Mouse (Mus musculus) lung, adult 2 months (tissue): Measurements from ENCODE around the gene Naa80. TPM values are rescaled to one million over a fixed set of nuclear protein-coding genes. Genes with fewer than 3 reads are reported as not detected.
"Not testable (repeated sequence)": the region's sequence is repeated elsewhere in the genome, so short reads cannot be mapped to it uniquely, and the experiment has no call there.

Experiments used
- DNase-seq: peaks from one replicate; pipeline ENCODE4 v3.0.0; 2022
- H3K4me1 ChIP-seq: fragments of 200-500 bp; 2 replicates; pipeline ENCODE4 v1.6.1; 2011; ENCODE audit warnings: low read length; ENCODE audit not compliant: control insufficient read depth, insufficient read depth
- H3K4me3 ChIP-seq: fragments of 200-500 bp; replicated peaks from 2 replicates; pipeline ENCODE3; 2011; ENCODE audit warnings: low read depth, mild to moderate bottlenecking, control low read depth, low read length; ENCODE audit errors: extremely low read depth
- CTCF ChIP-seq: fragments of 200-500 bp; IDR thresholded peaks from 2 replicates; pipeline ENCODE4 v1.5.1; 2011; ENCODE audit warnings: mild to moderate bottlenecking, low read length, control low read depth; ENCODE audit not compliant: insufficient read depth
- POLR2A ChIP-seq: fragments of 200-500 bp; IDR thresholded peaks from 2 replicates; pipeline ENCODE4 v1.6.1; 2011; ENCODE audit warnings: low read depth, mild to moderate bottlenecking, control low read depth, low read length, borderline replicate concordance; ENCODE audit errors: extremely low read depth
- WGBS: fragments of 180-500 bp; shearing (Covaris S2); methylation state at CpG from one replicate; pipeline ENCODE4 v1.1.7; 2018; 5-methylcytosine and 5-hydroxymethylcytosine counted together
- polyA plus RNA-seq: library from polyadenylated mRNA; depleted of rRNA; stranded (reverse); fragments of >200 nt; gene quantifications from 2 replicates; pipeline ENCODE4 v1.2.3, GENCODE M21; 2012

Naa80 gene
- polyA plus RNA-seq, 1 experiment: 87.8 TPM

DNA sequence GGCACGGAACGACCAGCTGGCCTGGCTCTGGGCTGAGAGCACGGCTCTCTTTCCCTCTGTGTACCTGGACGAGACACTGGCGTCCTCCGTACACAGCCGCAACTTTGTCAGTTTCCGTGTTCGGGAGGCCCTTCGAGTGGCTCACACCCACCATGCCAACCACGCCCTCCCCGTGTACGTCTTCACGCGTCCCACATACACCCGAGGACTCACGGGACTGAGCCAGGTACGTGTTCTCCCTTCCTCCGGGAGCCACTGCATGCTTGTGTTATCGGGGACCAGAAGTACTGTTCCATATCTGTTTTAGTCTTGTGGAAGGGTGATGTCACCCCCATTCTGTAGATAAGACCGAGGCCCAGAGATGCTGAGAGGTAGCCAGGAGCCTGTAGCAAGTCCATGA lies 7.8 kb upstream of the Naa80 start:
- Histone ChIP-seq H3K4me1 (peaks cover 14% of the 10 kb centered on the region), H3K4me3 (peak overlapping the region; percentile 91)
- WGBS: 54% methylated on average over 21 of the region's 21 CpGs
- no peak for DNase-seq
- TF ChIP-seq CTCF: no peak
- TF ChIP-seq POLR2A: peak; percentile 47; the same call in 1 of the 2 replicates

DNA sequence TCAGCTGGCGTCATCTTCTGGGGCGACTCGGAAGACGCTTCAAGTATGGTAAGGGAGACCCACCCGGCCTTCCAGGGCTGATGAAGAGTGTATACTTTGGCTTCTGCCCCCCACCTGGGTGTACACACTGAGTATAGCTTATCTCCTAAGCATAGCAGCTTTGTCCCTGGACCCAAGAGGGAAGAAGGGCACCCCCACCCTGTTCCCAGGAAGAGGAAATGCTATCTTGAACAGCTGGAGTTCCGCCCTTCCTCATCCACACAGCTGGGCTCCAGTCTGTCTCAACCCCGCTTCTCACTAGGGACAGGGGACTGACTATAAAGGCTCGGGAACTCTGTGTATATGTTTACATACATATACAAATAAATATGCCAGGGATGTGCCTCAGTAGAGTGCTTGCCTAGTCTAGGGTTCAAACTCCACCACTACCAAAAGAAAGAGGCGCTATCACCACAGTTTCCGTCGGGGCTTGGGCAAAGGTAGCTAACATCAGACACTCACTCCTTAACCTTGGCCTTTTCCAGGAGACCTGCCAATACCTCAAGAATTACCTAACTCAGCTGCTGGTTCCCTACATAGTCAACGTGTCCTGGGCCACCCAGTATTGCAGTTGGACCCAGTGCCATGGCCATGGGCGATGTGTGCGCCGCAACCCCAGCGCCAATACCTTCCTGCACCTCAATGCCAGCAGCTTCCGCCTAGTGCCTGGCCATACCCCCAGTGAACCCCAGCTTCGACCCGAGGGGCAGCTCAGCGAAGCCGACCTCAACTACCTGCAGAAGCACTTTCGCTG lies 7.0 kb upstream of the Naa80 start:
- H3K4me1 ChIP-seq: peaks cover 18% of the 10 kb centered on the region
- no peak for TF ChIP-seq CTCF
- no peak; the same call in 1 of the 2 replicates for TF ChIP-seq POLR2A
- no peak for DNase-seq
- H3K4me3 ChIP-seq: peak overlapping the region; percentile 91
- WGBS: 74% methylated on average over 22 of the region's 22 CpGs

- no peak for DNase-seq
- no peak for TF ChIP-seq CTCF
- no peak for TF ChIP-seq POLR2A
- H3K4me3 ChIP-seq: no peak overlapping the region
- peaks cover 18% of the 10 kb centered on the region for H3K4me1 ChIP-seq
- 93% methylated on average over 2 of the region's 2 CpGs for WGBS
Observed at GRCm38 (mm10) chr9:107572327-107572662, 6.4 kb upstream of the Naa80 start.

DNA sequence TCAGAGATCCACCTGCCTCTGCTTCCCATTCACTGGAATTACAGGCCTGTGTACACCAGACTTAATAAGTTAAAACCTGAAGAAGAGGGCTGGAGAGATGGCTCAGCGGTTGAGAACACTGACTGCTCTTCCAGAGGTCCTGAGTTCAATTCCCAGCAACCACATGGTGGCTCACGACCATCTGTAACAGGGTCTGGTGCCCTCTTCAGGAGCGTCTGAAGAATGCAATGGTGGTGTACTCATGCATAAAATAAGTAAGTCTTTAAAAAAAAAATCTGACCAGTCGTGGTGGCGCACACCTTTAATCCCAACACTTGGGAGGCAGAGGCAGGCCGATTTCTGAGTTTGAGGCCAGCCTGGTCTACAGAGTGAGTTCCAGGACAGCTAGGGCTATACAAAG lies 4.9 kb upstream of the Naa80 start:
- H3K4me3 ChIP-seq, DNase-seq: not testable (repeated sequence)
- 90% methylated on average over 6 of the region's 6 CpGs for WGBS
- H3K4me1 ChIP-seq: peaks cover 24% of the 10 kb centered on the region

GRCm38 (mm10) chr9:107575579-107576356 lies 2.9 kb upstream of the Naa80 start:
- peaks cover 17% of the 10 kb centered on the region for H3K4me1 ChIP-seq
- 64% methylated on average over 14 of the region's 14 CpGs for WGBS
- H3K4me3 ChIP-seq: no peak overlapping the region
- no peak for DNase-seq
- TF ChIP-seq POLR2A (no peak), CTCF (no peak)

DNA sequence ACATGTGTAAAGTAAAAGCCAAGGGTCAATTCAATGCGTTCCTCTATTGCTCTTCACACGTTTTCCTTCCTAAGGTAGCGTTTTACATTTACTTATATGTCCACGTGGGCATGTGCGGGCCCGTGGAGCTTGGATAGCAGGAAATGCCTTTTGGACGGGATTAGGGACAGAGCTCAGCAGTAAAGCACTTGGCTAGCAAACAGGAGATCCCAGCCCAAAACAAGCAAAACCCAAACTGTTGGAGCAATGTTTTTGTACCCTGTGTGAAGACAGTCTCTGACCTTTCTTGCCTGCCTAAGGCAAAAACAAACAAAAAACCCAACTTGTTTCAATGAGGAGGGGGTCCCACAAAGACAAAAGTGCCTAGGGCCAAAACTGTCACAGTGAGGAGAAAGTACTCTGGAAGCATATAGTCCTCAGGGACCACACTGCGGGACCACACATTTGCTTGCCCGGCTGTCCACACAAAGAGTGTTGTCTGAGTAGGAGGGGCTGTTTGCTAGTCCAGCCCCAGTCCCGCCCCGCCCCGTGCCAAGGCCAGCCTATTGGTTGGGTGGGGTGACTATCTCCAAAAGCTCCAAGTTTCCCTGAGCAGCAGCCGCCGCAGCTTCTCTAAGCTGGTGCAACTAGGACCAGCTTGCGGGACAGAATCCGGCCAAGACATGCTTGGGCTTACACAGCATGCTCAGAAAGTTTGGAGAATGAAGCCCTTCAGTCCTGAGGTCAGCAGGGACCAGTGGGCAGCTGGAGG lies 2.2 kb upstream of the Naa80 start, which contains the start of gene Hyal1:
Gene Hyal1, plus strand, starts transcription at position 571 of the 751 bp plus-strand sequence.
- 11% methylated on average over 16 of the region's 16 CpGs for WGBS
- peak; percentile 71 for DNase-seq

GRCm38 (mm10) chr9:107577871-107578270 lies 816 bp upstream of the Naa80 start:
- Histone ChIP-seq H3K4me1 (peaks cover 15% of the 10 kb centered on the region; the same call in 1 of the 2 replicates), H3K4me3 (no peak overlapping the region)
- WGBS: 91% methylated on average over 10 of the region's 10 CpGs
- TF ChIP-seq POLR2A (no peak), CTCF (no peak)
- no peak for DNase-seq

More for the DNA sequence above, 2.2 kb upstream of the Naa80 start, which contains the start of gene Hyal1:
- TF ChIP-seq POLR2A (peak; percentile 89; the same call in 1 of the 2 replicates), CTCF (no peak)
- Histone ChIP-seq H3K4me1 (peaks cover 16% of the 10 kb centered on the region), H3K4me3 (peak within 1 kb of the TSS; percentile 63)

DNA sequence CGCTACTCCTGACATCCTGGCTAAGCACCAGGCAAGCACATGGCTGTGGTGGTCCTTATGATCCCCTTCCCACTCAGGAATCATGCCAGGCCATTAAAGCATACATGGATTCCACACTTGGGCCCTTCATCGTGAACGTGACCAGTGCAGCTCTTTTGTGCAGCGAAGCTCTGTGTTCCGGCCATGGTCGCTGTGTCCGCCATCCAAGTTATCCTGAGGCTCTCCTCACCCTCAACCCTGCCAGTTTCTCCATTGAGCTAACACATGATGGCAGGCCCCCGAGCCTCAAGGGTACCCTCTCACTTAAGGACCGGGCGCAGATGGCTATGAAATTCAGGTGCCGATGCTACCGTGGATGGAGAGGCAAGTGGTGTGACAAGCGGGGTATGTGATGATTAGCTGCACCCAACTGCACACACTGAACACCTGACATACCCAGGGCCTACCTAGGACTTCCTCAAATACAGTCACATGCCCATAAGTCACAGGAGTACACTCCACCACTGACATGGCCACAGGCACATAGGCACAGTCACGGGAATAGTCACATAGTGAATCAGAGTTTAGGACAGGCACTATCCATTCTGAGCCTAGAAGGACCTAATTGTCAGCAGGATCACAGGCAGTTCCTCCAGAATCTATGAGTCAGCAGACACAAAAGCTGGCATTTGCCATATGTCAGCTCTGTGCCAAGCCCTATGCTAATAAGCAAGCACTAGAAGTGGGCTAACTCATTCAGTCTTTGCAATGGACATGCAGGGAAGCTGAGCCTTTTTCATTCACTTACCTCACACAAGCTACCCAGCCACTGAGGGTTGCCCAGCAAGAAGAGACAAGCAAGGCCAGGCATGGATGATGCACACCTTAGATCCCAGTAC lies 575 bp downstream of the Naa80 start:
- TF ChIP-seq POLR2A: no peak
- TF ChIP-seq CTCF: no peak
- DNase-seq: no peak
- no peak overlapping the region for H3K4me3 ChIP-seq
- WGBS: 93% methylated on average over 14 of the region's 14 CpGs
- H3K4me1 ChIP-seq: peaks cover 15% of the 10 kb centered on the region; the same call in 1 of the 2 replicates
